Mouse (Mus musculus): ENCODE measurements around the gene Olfr782. TPM values are rescaled to one million over a fixed set of nuclear protein-coding genes. Genes with fewer than 3 reads are reported as not detected.
"Not testable (repeated sequence)": the region's sequence is repeated elsewhere in the genome, so short reads cannot be mapped to it uniquely, and the experiment has no call there.

The Olfr782 gene
- polyA plus RNA-seq (2014; fragmentation: Nextera tagmentation; extraction: Ambion mirVana), result not detected in 2 replicates

GRCm38 (mm10) chr10:129348550-129348949, at the start of gene Olfr782:
Gene Olfr782, plus strand, starts transcription at chr10:129348850.
- Histone ChIP-seq H3K27me3 (ENCODE audit: control insufficient read depth, insufficient read depth, low read length) (no peaks in the 10 kb centered on the region), H3K36me3 (ENCODE audit: control insufficient read depth, insufficient read depth, low read length) (no peaks in the 10 kb centered on the region), H3K9me3 (ENCODE audit: control insufficient read depth, low read depth, low read length) (no peaks in the 10 kb centered on the region), H3K27ac (ENCODE audit: low read length) (no peak within 1 kb of the TSS), H3K4me1 (ENCODE audit: control insufficient read depth, insufficient read depth, low read length) (no peaks in the 10 kb centered on the region), H3K4me3 (ENCODE audit: low read depth, low read length) (no peak within 1 kb of the TSS), H3K4me2 (replicated peaks; ENCODE audit: low read depth, low read length) (no peak within 1 kb of the TSS), H3K9ac (replicated peaks; ENCODE audit: low read depth, low read length) (no peak within 1 kb of the TSS)
- 96% methylated on average over 3 of the region's 3 CpGs for WGBS
- no peak for ATAC-seq (ENCODE audit: insufficient number of reproducible peaks, insufficient read depth, low FRiP score, low read depth)

- H3K4me3 ChIP-seq (ENCODE audit: low read depth, low read length); H3K36me3 ChIP-seq (ENCODE audit: control insufficient read depth, insufficient read depth, low read length); ATAC-seq (ENCODE audit: insufficient number of reproducible peaks, insufficient read depth, low FRiP score, low read depth); H3K9ac ChIP-seq (replicated peaks; ENCODE audit: low read depth, low read length); H3K4me2 ChIP-seq (replicated peaks; ENCODE audit: low read depth, low read length); H3K9me3 ChIP-seq (ENCODE audit: control insufficient read depth, low read depth, low read length); H3K4me1 ChIP-seq (ENCODE audit: control insufficient read depth, insufficient read depth, low read length); H3K27ac ChIP-seq (ENCODE audit: low read length); H3K27me3 ChIP-seq (ENCODE audit: control insufficient read depth, insufficient read depth, low read length): not testable (repeated sequence)
- WGBS, result 48% methylated on average over 1 of the region's 1 CpGs
Measured at GRCm38 (mm10) chr10:129312973-129313372, 35.7 kb upstream of the Olfr782 start.

- H3K9ac ChIP-seq (replicated peaks; ENCODE audit: low read depth, low read length); H3K4me3 ChIP-seq (ENCODE audit: low read depth, low read length); H3K36me3 ChIP-seq (ENCODE audit: control insufficient read depth, insufficient read depth, low read length); H3K27ac ChIP-seq (ENCODE audit: low read length); H3K4me2 ChIP-seq (replicated peaks; ENCODE audit: low read depth, low read length); ATAC-seq (ENCODE audit: insufficient number of reproducible peaks, insufficient read depth, low FRiP score, low read depth); H3K4me1 ChIP-seq (ENCODE audit: control insufficient read depth, insufficient read depth, low read length); H3K27me3 ChIP-seq (ENCODE audit: control insufficient read depth, insufficient read depth, low read length); H3K9me3 ChIP-seq (ENCODE audit: control insufficient read depth, low read depth, low read length): not testable (repeated sequence)
- no CpG with 5 or more reads among the region's 1 CpGs for WGBS
Measured at GRCm38 (mm10) chr10:129313521-129313920, 35.1 kb upstream of the Olfr782 start.

GRCm38 (mm10) chr10:129317817-129318216, 30.8 kb upstream of the Olfr782 start, which contains the start of gene Olfr780:
Gene Olfr780, plus strand, starts transcription at chr10:129318117.
- H3K9me3 ChIP-seq (ENCODE audit: control insufficient read depth, low read depth, low read length), result no peaks in the 10 kb centered on the region
- H3K9ac ChIP-seq (replicated peaks; ENCODE audit: low read depth, low read length), result no peak within 1 kb of the TSS
- no peak within 1 kb of the TSS for H3K4me2 ChIP-seq (replicated peaks; ENCODE audit: low read depth, low read length)
- H3K27me3 ChIP-seq (ENCODE audit: control insufficient read depth, insufficient read depth, low read length), result no peaks in the 10 kb centered on the region
- H3K4me1 ChIP-seq (ENCODE audit: control insufficient read depth, insufficient read depth, low read length), result no peaks in the 10 kb centered on the region
- WGBS, result 79% methylated on average over 3 of the region's 3 CpGs
- no peak within 1 kb of the TSS for H3K4me3 ChIP-seq (ENCODE audit: low read depth, low read length)
- ATAC-seq (ENCODE audit: insufficient number of reproducible peaks, insufficient read depth, low FRiP score, low read depth), result no peak
- no peak within 1 kb of the TSS for H3K27ac ChIP-seq (ENCODE audit: low read length)
- no peaks in the 10 kb centered on the region for H3K36me3 ChIP-seq (ENCODE audit: control insufficient read depth, insufficient read depth, low read length)

- no peak for ATAC-seq (ENCODE audit: insufficient number of reproducible peaks, insufficient read depth, low FRiP score, low read depth)
- Histone ChIP-seq H3K4me3 (ENCODE audit: low read depth, low read length) (no peak within 1 kb of the TSS), H3K4me2 (replicated peaks; ENCODE audit: low read depth, low read length) (no peak within 1 kb of the TSS), H3K27ac (ENCODE audit: low read length) (no peak within 1 kb of the TSS), H3K9me3 (ENCODE audit: control insufficient read depth, low read depth, low read length) (no peaks in the 10 kb centered on the region), H3K4me1 (ENCODE audit: control insufficient read depth, insufficient read depth, low read length) (no peaks in the 10 kb centered on the region), H3K9ac (replicated peaks; ENCODE audit: low read depth, low read length) (no peak within 1 kb of the TSS), H3K36me3 (ENCODE audit: control insufficient read depth, insufficient read depth, low read length) (no peaks in the 10 kb centered on the region), H3K27me3 (ENCODE audit: control insufficient read depth, insufficient read depth, low read length) (no peaks in the 10 kb centered on the region)
Measured at GRCm38 (mm10) chr10:129328554-129328953, 20.1 kb upstream of the Olfr782 start, which contains the start of gene Olfr781. Gene Olfr781, plus strand, starts transcription at chr10:129328854.

GRCm38 (mm10) chr10:129352475-129352874, 3.8 kb downstream of the Olfr782 start:
- 77% methylated on average over 2 of the region's 2 CpGs for WGBS
- not testable (repeated sequence) for H3K9me3 ChIP-seq (ENCODE audit: control insufficient read depth, low read depth, low read length); H3K4me3 ChIP-seq (ENCODE audit: low read depth, low read length); H3K27me3 ChIP-seq (ENCODE audit: control insufficient read depth, insufficient read depth, low read length); H3K9ac ChIP-seq (replicated peaks; ENCODE audit: low read depth, low read length); ATAC-seq (ENCODE audit: insufficient number of reproducible peaks, insufficient read depth, low FRiP score, low read depth); H3K36me3 ChIP-seq (ENCODE audit: control insufficient read depth, insufficient read depth, low read length); H3K4me1 ChIP-seq (ENCODE audit: control insufficient read depth, insufficient read depth, low read length); H3K4me2 ChIP-seq (replicated peaks; ENCODE audit: low read depth, low read length); H3K27ac ChIP-seq (ENCODE audit: low read length)

- H3K9ac ChIP-seq (replicated peaks; ENCODE audit: low read depth, low read length); H3K27me3 ChIP-seq (ENCODE audit: control insufficient read depth, insufficient read depth, low read length); H3K4me1 ChIP-seq (ENCODE audit: control insufficient read depth, insufficient read depth, low read length); H3K36me3 ChIP-seq (ENCODE audit: control insufficient read depth, insufficient read depth, low read length); H3K4me3 ChIP-seq (ENCODE audit: low read depth, low read length); H3K27ac ChIP-seq (ENCODE audit: low read length); H3K9me3 ChIP-seq (ENCODE audit: control insufficient read depth, low read depth, low read length); ATAC-seq (ENCODE audit: insufficient number of reproducible peaks, insufficient read depth, low FRiP score, low read depth); H3K4me2 ChIP-seq (replicated peaks; ENCODE audit: low read depth, low read length): not testable (repeated sequence)
- 90% methylated on average over 4 of the region's 4 CpGs for WGBS
Measured at GRCm38 (mm10) chr10:129356496-129356895, 7.8 kb downstream of the Olfr782 start.

- H3K27ac ChIP-seq (ENCODE audit: low read length), result no peak overlapping the region
- no peak for ATAC-seq (ENCODE audit: insufficient number of reproducible peaks, insufficient read depth, low FRiP score, low read depth)
- H3K9me3 ChIP-seq (ENCODE audit: control insufficient read depth, low read depth, low read length), result no peaks in the 10 kb centered on the region
- H3K9ac ChIP-seq (replicated peaks; ENCODE audit: low read depth, low read length), result no peak overlapping the region
- 70% methylated on average over 5 of the region's 5 CpGs for WGBS
- H3K4me1 ChIP-seq (ENCODE audit: control insufficient read depth, insufficient read depth, low read length), result no peaks in the 10 kb centered on the region
- no peak overlapping the region for H3K4me2 ChIP-seq (replicated peaks; ENCODE audit: low read depth, low read length)
- H3K36me3 ChIP-seq (ENCODE audit: control insufficient read depth, insufficient read depth, low read length), result no peaks in the 10 kb centered on the region
- no peaks in the 10 kb centered on the region for H3K27me3 ChIP-seq (ENCODE audit: control insufficient read depth, insufficient read depth, low read length)
- H3K4me3 ChIP-seq (ENCODE audit: low read depth, low read length), result no peak overlapping the region
Measured at GRCm38 (mm10) chr10:129357307-129357706, 8.7 kb downstream of the Olfr782 start.

GRCm38 (mm10) chr10:129374051-129374450, 25.4 kb downstream of the Olfr782 start:
- not testable (repeated sequence) for H3K9ac ChIP-seq (replicated peaks; ENCODE audit: low read depth, low read length); H3K9me3 ChIP-seq (ENCODE audit: control insufficient read depth, low read depth, low read length); H3K4me2 ChIP-seq (replicated peaks; ENCODE audit: low read depth, low read length); H3K27me3 ChIP-seq (ENCODE audit: control insufficient read depth, insufficient read depth, low read length); H3K36me3 ChIP-seq (ENCODE audit: control insufficient read depth, insufficient read depth, low read length); H3K4me3 ChIP-seq (ENCODE audit: low read depth, low read length); ATAC-seq (ENCODE audit: insufficient number of reproducible peaks, insufficient read depth, low FRiP score, low read depth); H3K4me1 ChIP-seq (ENCODE audit: control insufficient read depth, insufficient read depth, low read length); H3K27ac ChIP-seq (ENCODE audit: low read length)
- 93% methylated on average over 5 of the region's 5 CpGs for WGBS
